Mouse (Mus musculus) hindbrain, embryonic 15.5 days (tissue): ENCODE measurements around the gene Fhl1. TPM values are rescaled to one million over a fixed set of nuclear protein-coding genes. Genes with fewer than 3 reads are reported as not detected.

Experiments
- ATAC-seq: fragments of 200-750 bp; cut with Nextera tagmentation; 2 replicates; pipeline ENCODE4 v1.8.0; 2017; ENCODE audit warnings: low read depth, moderate number of reproducible peaks, moderate TSS enrichment; ENCODE audit not compliant: low FRiP score
- H3K27ac ChIP-seq: fragments of 300-500 bp; sonication (generic); replicated peaks from 2 replicates; pipeline ENCODE4 v1.5.1; 2015; ENCODE audit warnings: mild to moderate bottlenecking, inconsistent platforms
- H3K27me3 ChIP-seq: fragments of 300-500 bp; sonication (generic); 2 replicates; pipeline ENCODE4 v1.6.1; 2015; ENCODE audit warnings: control low read depth, inconsistent platforms
- H3K36me3 ChIP-seq: fragments of 300-500 bp; sonication (generic); 2 replicates; pipeline ENCODE4 v1.6.1; 2015; ENCODE audit warnings: control low read depth, inconsistent platforms
- H3K4me1 ChIP-seq: fragments of 300-500 bp; sonication (generic); replicated peaks from 2 replicates; pipeline ENCODE4 v1.6.1; 2015; ENCODE audit warnings: control low read depth, inconsistent platforms
- H3K4me2 ChIP-seq: fragments of 300-500 bp; sonication (generic); 2 replicates; pipeline ENCODE4 v1.6.1; 2015; ENCODE audit warnings: moderate library complexity, mild to moderate bottlenecking, inconsistent platforms
- H3K4me3 ChIP-seq: fragments of 300-500 bp; sonication (generic); 2 replicates; pipeline ENCODE4 v1.5.1; 2015; ENCODE audit warnings: mild to moderate bottlenecking, inconsistent platforms
- H3K9ac ChIP-seq: fragments of 300-500 bp; sonication (generic); 2 replicates; pipeline ENCODE4 v1.6.1; 2015; ENCODE audit warnings: inconsistent platforms
- H3K9me3 ChIP-seq: fragments of 300-500 bp; sonication (generic); 2 replicates; pipeline ENCODE4 v1.6.1; 2016; ENCODE audit warnings: control low read depth, inconsistent platforms
- WGBS: fragments of 180-500 bp; shearing (Covaris S2); methylation state at CpG from one replicate; pipeline ENCODE4 v1.1.7; 2015; 5-methylcytosine and 5-hydroxymethylcytosine counted together
- polyA plus RNA-seq: library from polyadenylated mRNA; unstranded; fragments of >200 nt; fragmentation: Nextera tagmentation; extraction: Ambion mirVana; gene quantifications from 2 replicates; pipeline ENCODE4 v1.2.1, GENCODE M21; 2015

Gene Fhl1
- polyA plus RNA-seq: 176 and 182 TPM in 2 replicates

- H3K36me3 ChIP-seq: no peaks in the 10 kb centered on the region
- peak within 1 kb of the TSS; percentile 85 for H3K9ac ChIP-seq
- peak within 1 kb of the TSS; percentile 88 for H3K27ac ChIP-seq
- peaks cover 2% of the 10 kb centered on the region; the same call in 1 of the 2 replicates for H3K4me1 ChIP-seq
- 17% methylated on average over 53 of the region's 106 CpGs for WGBS
- H3K27me3 ChIP-seq: no peaks in the 10 kb centered on the region
- peak within 1 kb of the TSS; percentile 55 for H3K4me2 ChIP-seq
- peak within 1 kb of the TSS; percentile 66 for H3K4me3 ChIP-seq
- peak; percentile 96 for ATAC-seq
- no peaks in the 10 kb centered on the region for H3K9me3 ChIP-seq
Observed at GRCm38 (mm10) chrX:56731306-56732201, at the start of gene Fhl1. TSS of gene Fhl1 (plus strand) at chrX:56731787.

- no peaks in the 10 kb centered on the region for H3K36me3 ChIP-seq
- no peak overlapping the region for H3K27ac ChIP-seq
- H3K4me2 ChIP-seq: no peak overlapping the region
- H3K4me3 ChIP-seq: no peak overlapping the region
- no peak overlapping the region for H3K9ac ChIP-seq
- no peaks in the 10 kb centered on the region for H3K27me3 ChIP-seq
- ATAC-seq: peak; percentile 54; the same call in 1 of the 2 replicates
- 33% methylated on average over 1 of the region's 1 CpGs for WGBS
- no peaks in the 10 kb centered on the region for H3K9me3 ChIP-seq
- H3K4me1 ChIP-seq: no peaks in the 10 kb centered on the region
Observed at GRCm38 (mm10) chrX:56682156-56682720, 49.3 kb upstream of the Fhl1 start.

- Histone ChIP-seq H3K36me3 (no peaks in the 10 kb centered on the region), H3K4me3 (no peak overlapping the region), H3K4me1 (no peaks in the 10 kb centered on the region), H3K27me3 (no peaks in the 10 kb centered on the region), H3K9ac (no peak overlapping the region), H3K4me2 (no peak overlapping the region), H3K27ac (no peak overlapping the region), H3K9me3 (no peaks in the 10 kb centered on the region)
- ATAC-seq: no peak
- WGBS: 72% methylated on average over 10 of the region's 10 CpGs
Observed at GRCm38 (mm10) chrX:56683521-56683920, 48.1 kb upstream of the Fhl1 start.

- no peak overlapping the region for H3K4me3 ChIP-seq
- no peaks in the 10 kb centered on the region for H3K9me3 ChIP-seq
- no peaks in the 10 kb centered on the region for H3K4me1 ChIP-seq
- 93% methylated on average over 6 of the region's 6 CpGs for WGBS
- no peak overlapping the region for H3K9ac ChIP-seq
- H3K36me3 ChIP-seq: no peaks in the 10 kb centered on the region
- no peak overlapping the region for H3K27ac ChIP-seq
- no peaks in the 10 kb centered on the region for H3K27me3 ChIP-seq
- no peak for ATAC-seq
- no peak overlapping the region for H3K4me2 ChIP-seq
Observed at GRCm38 (mm10) chrX:56692554-56692953, 39.0 kb upstream of the Fhl1 start.

GRCm38 (mm10) chrX:56694539-56694938 is 37.0 kb upstream of the Fhl1 start:
- H3K36me3 ChIP-seq: no peaks in the 10 kb centered on the region
- H3K9ac ChIP-seq: no peak overlapping the region
- ATAC-seq: no peak
- no peak overlapping the region for H3K4me3 ChIP-seq
- no peaks in the 10 kb centered on the region for H3K27me3 ChIP-seq
- no peak overlapping the region for H3K4me2 ChIP-seq
- H3K27ac ChIP-seq: no peak overlapping the region
- WGBS: 94% methylated on average over 2 of the region's 2 CpGs
- H3K9me3 ChIP-seq: no peaks in the 10 kb centered on the region
- H3K4me1 ChIP-seq: no peaks in the 10 kb centered on the region

GRCm38 (mm10) chrX:56697199-56697780 is 34.3 kb upstream of the Fhl1 start:
- ATAC-seq: no peak
- WGBS: 78% methylated on average over 6 of the region's 6 CpGs

GRCm38 (mm10) chrX:56697886-56698285 is 33.7 kb upstream of the Fhl1 start:
- Histone ChIP-seq H3K4me3 (no peak overlapping the region), H3K9me3 (no peaks in the 10 kb centered on the region), H3K36me3 (no peaks in the 10 kb centered on the region), H3K27me3 (no peaks in the 10 kb centered on the region), H3K4me2 (no peak overlapping the region), H3K4me1 (no peaks in the 10 kb centered on the region), H3K9ac (no peak overlapping the region), H3K27ac (no peak overlapping the region)
- ATAC-seq: no peak
- WGBS: 89% methylated on average over 4 of the region's 4 CpGs

More at GRCm38 (mm10) chrX:56697199-56697780, 34.3 kb upstream of the Fhl1 start:
- Histone ChIP-seq H3K4me2 (no peak overlapping the region), H3K27ac (no peak overlapping the region), H3K9me3 (no peaks in the 10 kb centered on the region), H3K4me3 (no peak overlapping the region), H3K4me1 (no peaks in the 10 kb centered on the region), H3K9ac (no peak overlapping the region), H3K36me3 (no peaks in the 10 kb centered on the region), H3K27me3 (no peaks in the 10 kb centered on the region)

- WGBS: 82% methylated on average over 3 of the region's 3 CpGs
Observed at GRCm38 (mm10) chrX:56701261-56701660, 30.3 kb upstream of the Fhl1 start.

GRCm38 (mm10) chrX:56703965-56704562 is 27.5 kb upstream of the Fhl1 start:
- Histone ChIP-seq H3K9ac (no peak overlapping the region), H3K36me3 (no peaks in the 10 kb centered on the region), H3K9me3 (no peaks in the 10 kb centered on the region), H3K4me2 (no peak overlapping the region), H3K4me1 (no peaks in the 10 kb centered on the region), H3K27ac (no peak overlapping the region), H3K27me3 (no peaks in the 10 kb centered on the region), H3K4me3 (no peak overlapping the region)
- no peak for ATAC-seq
- 86% methylated on average over 8 of the region's 8 CpGs for WGBS

More at GRCm38 (mm10) chrX:56701261-56701660, 30.3 kb upstream of the Fhl1 start:
- Histone ChIP-seq H3K27ac (no peak overlapping the region), H3K27me3 (no peaks in the 10 kb centered on the region), H3K9me3 (no peaks in the 10 kb centered on the region), H3K4me1 (no peaks in the 10 kb centered on the region), H3K36me3 (no peaks in the 10 kb centered on the region), H3K9ac (no peak overlapping the region), H3K4me2 (no peak overlapping the region), H3K4me3 (no peak overlapping the region)
- ATAC-seq: no peak

DNA sequence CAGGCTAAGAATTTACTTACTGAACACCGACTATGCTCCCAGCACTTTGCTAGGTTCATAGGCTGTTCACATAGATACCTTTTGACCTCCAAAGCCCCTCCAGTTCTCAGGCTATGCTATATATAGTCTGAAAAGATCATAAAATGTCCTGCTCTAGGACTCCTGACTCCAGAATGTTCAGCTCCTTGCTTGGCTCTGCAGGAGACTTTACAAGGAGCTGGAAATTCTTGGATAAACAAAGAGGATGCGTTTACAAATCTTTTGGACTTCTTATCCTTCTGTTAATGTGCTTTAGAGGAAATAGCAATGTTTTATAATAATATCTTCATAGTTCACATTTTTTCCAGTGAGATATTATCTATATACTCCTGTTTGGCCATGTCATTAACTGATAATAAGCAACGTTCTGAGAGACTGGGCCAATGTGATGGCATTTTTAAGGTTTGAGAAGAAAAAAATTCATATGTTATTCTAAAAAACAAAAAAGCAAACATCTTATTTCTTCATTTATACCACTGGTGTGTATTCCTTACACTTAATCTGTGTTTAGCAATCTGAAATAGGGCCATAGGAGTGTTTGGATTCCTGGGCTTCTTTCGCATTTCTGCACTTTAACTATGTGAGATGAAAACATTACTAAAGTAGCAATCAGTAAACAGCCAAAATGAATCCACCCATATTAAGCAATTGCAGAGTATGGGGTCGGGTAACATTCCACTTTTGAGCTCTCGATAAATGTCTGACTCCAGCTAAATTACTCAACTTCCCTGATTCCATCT is 22.8 kb upstream of the Fhl1 start:
- H3K4me1 ChIP-seq: no peaks in the 10 kb centered on the region
- H3K4me2 ChIP-seq: no peak overlapping the region
- H3K27me3 ChIP-seq: no peaks in the 10 kb centered on the region
- no peak overlapping the region for H3K4me3 ChIP-seq
- H3K27ac ChIP-seq: no peak overlapping the region
- 84% methylated on average over 6 of the region's 6 CpGs for WGBS
- no peak overlapping the region for H3K9ac ChIP-seq
- ATAC-seq: no peak
- H3K36me3 ChIP-seq: no peaks in the 10 kb centered on the region
- H3K9me3 ChIP-seq: no peaks in the 10 kb centered on the region

DNA sequence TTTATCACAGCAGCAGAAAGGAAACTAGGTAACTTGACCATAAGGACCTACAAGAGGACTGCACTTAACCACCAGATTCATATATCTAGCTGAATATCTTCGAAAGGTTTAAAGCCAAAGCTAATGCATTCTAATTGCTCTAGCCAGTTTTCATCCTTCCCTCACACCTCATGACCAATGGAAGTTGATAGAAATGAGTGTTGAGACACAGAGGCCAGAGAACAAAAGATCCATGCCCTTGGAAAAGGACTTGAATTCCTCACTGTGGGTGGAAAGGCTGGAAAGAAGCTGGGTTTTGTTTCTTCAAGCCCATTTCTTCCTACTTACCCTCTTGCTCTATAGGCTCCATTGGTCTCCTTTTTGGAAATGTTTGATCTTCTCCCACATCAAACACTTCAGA is 21.1 kb upstream of the Fhl1 start:
- no peak overlapping the region for H3K4me3 ChIP-seq
- H3K9me3 ChIP-seq: no peaks in the 10 kb centered on the region
- no peak overlapping the region for H3K27ac ChIP-seq
- H3K4me1 ChIP-seq: no peaks in the 10 kb centered on the region
- no peaks in the 10 kb centered on the region for H3K27me3 ChIP-seq
- 95% methylated on average over 1 of the region's 1 CpGs for WGBS
- H3K36me3 ChIP-seq: no peaks in the 10 kb centered on the region
- no peak overlapping the region for H3K9ac ChIP-seq
- no peak overlapping the region for H3K4me2 ChIP-seq
- no peak for ATAC-seq
